Mouse (Mus musculus) gastrocnemius, postnatal 36 days (tissue): ENCODE measurements around the gene Med16. TPM values are rescaled to one million over a fixed set of nuclear protein-coding genes. Genes with fewer than 3 reads are reported as not detected.
"Not testable (repeated sequence)": the region's sequence is repeated elsewhere in the genome, so short reads cannot be mapped to it uniquely, and the experiment has no call there.

Source experiments
- DNase-seq, 2 experiments: peaks; one replicate each; pipeline ENCODE4 v3.0.0; 2022
- intact Hi-C: fragments of 180-260 bp; cut with DNase I; formaldehyde crosslinking; loops from one replicate; pipeline ENCODE4 v1.15.1; 2025
- total RNA-seq, 2 experiments: library from RNA; stranded (reverse); gene quantifications; 2 replicates each; pipeline ENCODE4 v1.2.3; 2021

Gene Med16
- total RNA-seq, 2 experiments from 2014 or later: 27.5 to 35.3 TPM

GRCm38 (mm10) chr10:79890670-79891069 lies 18.1 kb downstream of the Med16 start, which contains the start of gene Cfd:
Gene Cfd (plus strand): TSS chr10:79890853.
- DNase-seq: no peak
- intact Hi-C loops: loop anchor here (2.0 kb wide), 1 partner anchor 66 kb away; no protein-coding TSS in a partner anchor

GRCm38 (mm10) chr10:79889386-79889785 lies 19.3 kb downstream of the Med16 start:
- intact Hi-C loops: no loop called here
- DNase-seq: no peak

DNA sequence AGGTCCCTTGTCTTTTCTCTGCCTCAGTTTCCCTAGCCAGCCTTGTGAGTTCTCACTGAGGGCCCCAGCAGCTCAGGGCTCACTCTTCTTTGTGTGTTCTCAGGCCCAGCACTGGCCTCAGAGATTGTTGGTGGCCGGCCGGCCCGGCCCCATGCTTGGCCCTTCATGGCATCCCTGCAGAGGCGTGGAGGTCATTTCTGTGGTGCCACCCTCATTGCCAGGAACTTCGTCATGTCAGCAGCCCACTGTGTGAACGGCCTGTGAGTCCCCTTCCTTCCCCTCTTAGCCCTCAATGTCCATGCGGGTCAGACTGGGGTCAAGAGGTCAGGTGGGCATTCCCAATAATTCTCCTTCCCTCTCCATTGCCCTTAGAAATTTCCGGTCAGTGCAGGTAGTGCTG lies 22.1 kb downstream of the Med16 start:
- intact Hi-C loops: no loop called here
- no peak for DNase-seq

DNA sequence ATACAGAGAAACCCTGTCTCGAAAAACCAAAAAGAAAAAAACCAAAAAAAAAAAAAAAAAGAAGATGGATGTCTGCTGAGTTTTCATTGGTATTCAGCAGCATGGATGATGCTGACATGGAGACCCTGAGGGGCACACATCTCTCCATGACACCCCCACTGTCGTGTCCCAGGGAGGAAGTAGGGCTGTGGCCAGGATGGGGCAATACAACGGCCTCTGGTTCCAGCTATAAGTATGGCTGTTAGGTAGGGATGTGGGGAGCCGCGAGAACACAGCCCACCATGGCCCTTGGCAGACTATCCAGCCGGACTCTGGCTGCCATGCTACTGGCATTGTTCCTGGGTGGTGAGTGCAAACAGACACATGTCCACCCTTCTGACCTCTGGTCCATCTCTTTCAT lies 22.7 kb downstream of the Med16 start, which contains the start of gene Elane:
Gene Elane (plus strand): TSS at position 194 of the 400 bp plus-strand sequence.
- intact Hi-C loops: no loop called here
- no peak for DNase-seq

DNA sequence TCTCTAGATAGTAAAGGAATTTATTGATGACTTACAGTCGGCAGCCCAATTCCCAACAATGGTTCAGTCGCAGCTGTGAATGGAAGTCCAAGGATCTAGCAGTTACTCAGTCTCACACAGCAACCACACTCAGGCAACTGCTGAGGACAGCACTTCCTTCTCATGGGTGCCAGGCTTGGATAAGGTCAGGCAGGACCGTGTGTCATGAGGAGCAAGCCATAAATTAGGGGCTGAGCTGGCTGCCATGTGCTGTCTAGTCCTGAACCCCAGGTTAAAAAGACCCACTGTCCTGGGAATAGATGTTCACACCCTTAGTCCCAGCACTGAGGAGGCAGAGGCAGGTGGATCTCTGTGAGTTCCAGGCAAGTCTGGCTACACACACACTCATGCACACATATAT lies 23.8 kb downstream of the Med16 start:
- intact Hi-C loops: loop anchor here (5.0 kb wide), 1 partner anchor 53 kb away; no protein-coding TSS in a partner anchor
- DNase-seq: not testable (repeated sequence)

- intact Hi-C loops: loop anchor here (5.0 kb wide), 1 partner anchor 52 kb away; no protein-coding TSS in a partner anchor
- peak; percentile 54 to 58 for DNase-seq
Observed at GRCm38 (mm10) chr10:79884446-79884845, 24.3 kb downstream of the Med16 start.

- intact Hi-C loops: loop anchor here (5.0 kb wide), 1 partner anchor 51 kb away; no protein-coding TSS in a partner anchor
- DNase-seq: peak; percentile 75 to 77
Observed at GRCm38 (mm10) chr10:79883297-79884084, 25.2 kb downstream of the Med16 start.

DNA sequence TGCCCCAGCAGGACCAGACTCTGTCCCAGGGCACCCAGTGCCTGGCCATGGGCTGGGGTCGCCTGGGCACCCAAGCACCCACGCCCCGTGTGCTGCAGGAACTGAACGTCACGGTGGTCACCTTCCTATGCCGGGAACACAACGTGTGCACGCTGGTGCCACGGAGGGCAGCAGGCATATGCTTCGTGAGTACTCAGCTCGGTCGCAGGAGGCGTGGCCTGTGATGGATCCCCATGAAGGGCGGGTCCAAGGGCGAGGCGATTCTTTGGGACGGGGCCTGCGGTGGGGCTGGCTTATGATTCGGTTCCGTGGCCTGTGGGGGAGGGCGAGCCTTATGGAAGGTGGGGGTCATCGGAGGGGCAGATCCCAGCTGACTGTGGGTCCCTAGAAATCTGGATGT lies 26.7 kb downstream of the Med16 start:
- intact Hi-C loops: loop anchor here (5.0 kb wide), 1 partner anchor 50 kb away; no protein-coding TSS in a partner anchor
- DNase-seq: no peak

DNA sequence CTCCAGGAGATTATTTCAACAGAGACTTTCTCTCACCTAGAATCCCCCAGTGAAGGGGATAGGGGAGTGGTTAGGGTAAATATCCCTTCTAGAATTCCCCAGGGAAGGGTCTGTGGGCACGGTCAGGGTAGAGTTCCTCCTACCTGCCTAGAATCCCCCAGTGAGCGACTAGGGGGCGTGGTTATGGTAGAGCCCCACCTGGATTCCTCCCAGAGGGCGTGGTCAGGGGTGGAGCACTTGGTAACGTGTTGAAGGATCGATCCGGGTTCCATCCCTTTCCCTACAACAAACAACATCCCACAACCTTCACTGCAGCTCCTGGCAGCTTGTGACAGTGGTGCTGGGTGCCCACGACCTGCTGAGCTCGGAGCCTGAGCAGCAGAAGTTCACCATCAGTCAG lies 28.0 kb downstream of the Med16 start:
- intact Hi-C loops: loop anchor here (5.0 kb wide), 1 partner anchor 48 kb away; no protein-coding TSS in a partner anchor
- DNase-seq: no peak

DNA sequence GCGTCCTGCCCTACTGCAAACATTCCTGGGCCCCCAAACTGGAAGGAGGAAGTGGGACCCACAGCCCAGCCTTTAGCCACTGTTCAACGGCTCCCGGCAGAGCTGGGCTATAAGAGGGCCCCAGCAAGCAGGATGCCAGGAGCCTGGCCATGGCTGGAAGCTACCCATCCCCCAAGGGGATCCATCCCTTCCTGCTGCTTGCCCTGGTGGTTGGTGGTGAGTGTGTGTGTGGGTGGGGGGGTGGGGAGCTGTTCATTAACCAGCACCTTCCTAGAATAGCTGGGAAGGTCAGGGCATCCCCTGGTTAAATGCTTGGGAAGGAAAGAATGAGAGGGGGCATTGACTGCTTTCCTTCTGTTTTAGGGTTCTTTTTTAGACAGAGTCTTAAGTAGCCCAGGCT lies 29.2 kb downstream of the Med16 start:
- intact Hi-C loops: no loop called here

DNA sequence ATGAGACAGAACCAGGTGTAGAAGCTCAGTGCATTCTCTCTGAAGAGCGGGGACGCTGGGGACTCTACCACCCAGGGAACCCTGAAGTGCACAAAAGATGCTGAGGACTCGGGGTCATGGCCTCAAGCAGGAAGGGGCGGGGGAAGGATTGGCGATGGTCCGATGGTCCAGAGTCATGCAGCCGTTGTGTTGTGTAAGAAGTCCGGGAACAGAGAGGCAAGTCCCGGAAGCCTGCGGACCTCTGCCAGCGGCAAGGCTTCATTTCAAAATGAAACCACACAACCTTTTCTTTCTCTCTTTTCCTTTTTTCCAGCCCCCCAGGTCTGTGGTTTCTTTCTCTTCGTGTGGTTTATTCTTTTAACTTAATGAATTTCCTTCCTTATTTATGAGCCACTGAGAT lies 31.0 kb downstream of the Med16 start:
- intact Hi-C loops: no loop called here
- peak; percentile 55 to 58 for DNase-seq

More for the DNA sequence above, 29.2 kb downstream of the Med16 start:
- DNase-seq: no peak

GRCm38 (mm10) chr10:79877174-79877573 lies 31.5 kb downstream of the Med16 start:
- intact Hi-C loops: no loop called here
- DNase-seq: no peak

DNA sequence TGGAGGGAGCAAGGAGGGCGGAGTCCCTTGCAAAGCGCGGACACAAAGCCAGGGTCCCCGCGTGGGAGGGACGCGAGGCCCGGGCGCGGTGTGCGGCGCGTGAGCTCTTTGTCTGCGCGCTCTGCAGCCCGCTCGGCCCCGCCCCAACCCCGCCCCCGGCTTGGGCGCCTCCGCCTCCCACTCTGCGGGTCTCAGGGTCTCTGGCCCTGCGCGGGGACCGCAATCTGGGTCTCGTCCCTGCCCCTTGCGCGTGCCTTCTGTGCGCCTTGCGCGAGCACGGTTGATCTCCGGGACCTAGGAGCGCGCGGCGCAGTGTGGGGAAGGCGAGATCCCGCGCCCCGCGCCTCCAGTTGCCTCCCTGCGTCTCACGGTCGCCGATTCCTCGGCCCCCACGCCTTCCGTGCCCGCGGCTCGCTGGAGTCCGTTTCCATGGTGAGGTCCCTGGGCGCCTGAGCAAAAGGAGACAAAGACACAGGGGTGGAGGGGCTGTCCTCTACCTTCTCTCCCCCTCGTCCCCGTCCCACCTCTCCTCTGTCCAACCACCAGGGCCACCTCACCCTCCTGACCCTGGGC lies 34.3 kb downstream of the Med16 start, which contains the start of the genes Prtn3 and Plppr3:
Gene Prtn3 (plus strand): TSS at position 187 of the 573 bp plus-strand sequence.
Gene Plppr3 (minus strand): TSS at position 345 of the 573 bp plus-strand sequence.
- intact Hi-C loops: no loop called here
- no peak for DNase-seq

DNA sequence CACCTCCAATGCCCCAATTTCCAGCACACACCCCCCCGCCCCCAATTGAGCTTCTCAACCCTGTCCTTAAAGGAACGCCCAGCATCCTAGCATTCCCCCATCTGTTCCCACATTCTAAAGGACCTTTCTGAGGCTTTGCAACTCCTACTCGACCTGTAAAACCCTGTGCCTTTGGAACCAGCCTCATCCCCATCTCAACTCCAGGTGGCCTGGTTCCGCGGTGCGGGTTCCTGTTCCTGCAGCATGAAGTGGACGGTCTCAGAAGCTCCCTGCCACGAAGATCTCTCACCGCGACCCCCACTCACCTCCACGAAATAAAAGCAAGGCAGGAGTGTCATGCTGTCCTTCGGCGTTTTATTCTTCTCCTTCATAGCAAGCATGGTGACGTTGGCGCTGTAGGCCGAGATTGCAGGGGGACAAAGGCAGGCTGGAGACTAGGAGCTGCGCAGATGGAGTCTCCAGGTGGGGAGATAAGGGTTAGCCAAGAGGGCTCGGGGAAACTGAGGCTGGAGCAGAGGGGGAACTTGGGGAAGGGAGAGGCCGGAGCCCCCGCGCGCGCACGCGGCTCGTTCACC lies 34.9 kb downstream of the Med16 start:
- DNase-seq: no peak
- intact Hi-C loops: no loop called here

DNA sequence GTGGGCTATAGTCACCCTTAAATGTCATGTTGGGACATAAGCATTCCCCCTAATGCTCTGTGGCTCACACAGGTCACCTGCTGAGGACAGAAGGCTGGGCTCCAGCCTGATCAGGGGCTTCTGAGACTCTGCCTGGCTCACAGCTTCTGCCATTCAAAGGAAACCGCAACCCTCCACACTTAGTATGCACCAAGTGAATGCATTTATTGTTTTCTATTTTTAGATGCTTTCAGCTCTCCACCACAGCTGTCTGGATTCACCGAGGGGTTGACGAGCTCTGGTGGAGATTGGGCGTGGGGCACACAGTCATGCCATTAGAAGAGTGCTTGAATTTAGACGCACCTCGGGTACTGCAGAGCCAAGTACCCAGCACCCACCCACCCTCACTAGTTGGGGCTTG lies 35.4 kb downstream of the Med16 start:
- DNase-seq: no peak
- intact Hi-C loops: no loop called here

DNA sequence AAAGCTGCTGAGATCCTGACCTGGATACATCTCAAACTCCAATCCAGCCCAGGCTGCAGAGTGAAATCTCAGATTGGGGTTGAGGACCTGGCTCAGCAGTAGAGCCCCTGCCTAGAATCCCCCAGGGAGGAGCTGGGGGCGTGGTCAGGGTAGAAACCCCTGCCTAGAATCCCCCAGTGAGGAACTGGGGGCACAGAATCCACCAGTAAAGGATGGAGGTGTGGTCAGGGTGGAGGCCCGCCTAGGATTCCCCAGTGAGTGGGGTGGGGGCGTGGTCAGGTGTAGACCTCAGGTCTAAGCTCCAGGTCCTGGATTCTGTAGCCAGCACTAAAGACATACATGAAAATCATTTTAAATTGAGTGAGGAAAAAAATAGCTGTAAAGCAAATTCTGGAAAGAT lies 35.9 kb downstream of the Med16 start:
- no peak for DNase-seq
- intact Hi-C loops: no loop called here

- intact Hi-C loops: no loop called here
- no peak for DNase-seq
Observed at GRCm38 (mm10) chr10:79871845-79872244, 36.9 kb downstream of the Med16 start.

GRCm38 (mm10) chr10:79866601-79867000 lies 42.1 kb downstream of the Med16 start:
- intact Hi-C loops: no loop called here
- DNase-seq: no peak

DNA sequence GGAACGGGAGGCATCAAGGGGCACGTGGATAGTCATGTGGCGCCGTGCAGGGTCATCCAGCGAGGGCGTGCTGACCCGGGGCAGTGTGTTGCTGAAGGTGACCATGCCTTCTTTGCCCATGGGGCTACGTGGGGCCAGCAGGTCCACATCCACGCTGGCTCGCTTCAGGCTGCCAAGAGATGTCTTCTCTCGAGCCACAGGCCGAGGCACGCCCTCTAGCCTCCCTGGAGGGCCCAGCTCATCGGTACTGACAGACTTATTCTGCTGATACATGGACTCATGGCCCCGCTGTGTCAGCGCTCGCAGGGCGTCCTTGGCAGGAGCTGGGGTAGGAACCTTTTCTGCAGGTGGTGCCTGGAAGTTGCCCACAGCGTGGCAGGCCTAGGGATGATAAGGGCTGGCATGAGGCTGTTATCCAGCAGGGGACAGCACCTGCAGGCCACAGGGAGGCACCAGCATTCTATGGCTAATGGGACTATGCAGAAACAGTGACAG lies 42.9 kb downstream of the Med16 start:
- DNase-seq: no peak
- intact Hi-C loops: no loop called here

- DNase-seq: no peak
- intact Hi-C loops: no loop called here
Observed at GRCm38 (mm10) chr10:79865189-79865601, 43.5 kb downstream of the Med16 start.
